Mouse (Mus musculus) intestine, embryonic 14.5 days (tissue): ENCODE data around the gene Lrch3. TPM values are rescaled to one million over a fixed set of nuclear protein-coding genes. Genes with fewer than 3 reads are reported as not detected.
A peak's percentile ranks its signal among the peaks of the same experiment; 100 is the strongest.
"Not testable (repeated sequence)": the region's sequence is repeated elsewhere in the genome, so short reads cannot be mapped to it uniquely, and the experiment has no call there.

Source experiments
- ATAC-seq: fragments of 200-750 bp; cut with Nextera tagmentation; replicated peaks from 2 replicates; pipeline ENCODE4 v1.8.0; 2017; ENCODE audit warnings: low read depth, moderate number of reproducible peaks, moderate TSS enrichment, moderate library complexity; ENCODE audit not compliant: low FRiP score, low TSS enrichment
- DNase-seq: peaks from one replicate; pipeline ENCODE4 v3.0.0-alpha.2; 2018; ENCODE audit warnings: low spot score
- H3K27ac ChIP-seq: fragments of 300-500 bp; sonication (generic); 2 replicates; pipeline ENCODE4 v1.5.1; 2014; ENCODE audit warnings: low read depth, mild to moderate bottlenecking, control low read depth
- H3K27me3 ChIP-seq: fragments of 300-500 bp; sonication (generic); replicated peaks from 2 replicates; pipeline ENCODE4 v1.6.1; 2014; ENCODE audit warnings: low read length, control low read depth; ENCODE audit not compliant: control insufficient read depth, insufficient read depth
- H3K36me3 ChIP-seq: fragments of 300-500 bp; sonication (generic); 2 replicates; pipeline ENCODE4 v1.6.1; 2014; ENCODE audit warnings: low read length, control low read depth; ENCODE audit not compliant: control insufficient read depth, insufficient read depth
- H3K4me1 ChIP-seq: fragments of 300-500 bp; sonication (generic); replicated peaks from 2 replicates; pipeline ENCODE4 v1.6.1; 2014; ENCODE audit warnings: low read length, control low read depth, mixed read lengths; ENCODE audit not compliant: control insufficient read depth, insufficient read depth
- H3K4me2 ChIP-seq: fragments of 300-500 bp; sonication (generic); 2 replicates; pipeline ENCODE4 v1.6.1; 2014; ENCODE audit warnings: low read length
- H3K4me3 ChIP-seq: fragments of 300-500 bp; sonication (generic); 2 replicates; pipeline ENCODE4 v1.5.1; 2014; ENCODE audit warnings: low read depth, low read length, control low read depth, mixed read lengths
- H3K9ac ChIP-seq: fragments of 300-500 bp; sonication (generic); 2 replicates; pipeline ENCODE4 v1.6.1; 2014; ENCODE audit warnings: mild to moderate bottlenecking, low read length
- H3K9me3 ChIP-seq: fragments of 300-500 bp; sonication (generic); 2 replicates; pipeline ENCODE4 v1.6.1; 2016; ENCODE audit warnings: low read length, control low read depth; ENCODE audit not compliant: control insufficient read depth
- WGBS: fragments of 180-500 bp; shearing (Covaris S2); extraction: QIAGEN DNeasy Blood & Tissue Kit; methylation state at CpG from one replicate; pipeline ENCODE4 v1.1.7; 2014; 5-methylcytosine and 5-hydroxymethylcytosine counted together
- polyA plus RNA-seq: library from polyadenylated mRNA; unstranded; fragments of >200 nt; fragmentation: Nextera tagmentation; extraction: Ambion mirVana; gene quantifications from 2 replicates; pipeline ENCODE4 v1.2.1, GENCODE M21; 2014

The Lrch3 gene
- polyA plus RNA-seq, 1 experiment from 2014 or later = 22.1 TPM

DNA sequence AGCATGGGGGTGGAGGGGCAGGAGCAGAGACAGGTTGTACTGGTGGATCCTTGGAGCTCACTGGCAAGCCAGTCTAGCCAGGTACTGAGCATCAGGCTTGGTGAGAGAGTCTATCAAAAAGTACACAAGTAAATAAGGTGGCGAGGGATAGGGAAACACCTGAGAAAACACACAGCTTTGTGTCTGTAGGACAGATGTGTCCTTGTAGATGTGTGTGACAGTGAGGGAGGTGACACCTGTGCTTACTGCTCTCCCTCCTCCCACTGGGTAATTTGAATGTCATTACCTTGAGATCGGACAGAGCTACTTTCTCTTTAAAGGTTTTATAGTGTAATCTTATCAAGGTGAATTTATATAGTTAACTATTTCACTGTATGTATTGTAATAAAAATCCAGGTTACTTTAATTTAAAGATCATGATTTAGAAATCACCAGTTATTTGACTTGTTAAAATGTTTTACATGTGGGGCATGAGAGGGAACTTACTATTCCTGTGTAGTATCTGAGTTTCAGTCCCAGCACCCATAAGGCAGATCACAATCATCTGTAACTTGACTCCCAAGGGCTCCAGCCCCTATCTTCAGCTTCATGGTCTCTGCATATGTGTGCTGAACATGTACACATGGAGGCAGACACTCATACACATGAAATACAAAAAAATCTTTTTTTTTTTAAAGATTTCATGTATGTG is 12.4 kb upstream of the Lrch3 start:
- H3K4me3 ChIP-seq = no peak overlapping the region
- H3K9ac ChIP-seq = no peak overlapping the region
- 81% methylated on average over 2 of the region's 2 CpGs for WGBS
- ATAC-seq = no peak
- H3K4me2 ChIP-seq = no peak overlapping the region
- H3K9me3 ChIP-seq = no peaks in the 10 kb centered on the region
- H3K36me3 ChIP-seq = peaks cover 60% of the 10 kb centered on the region
- no peaks in the 10 kb centered on the region for H3K4me1 ChIP-seq
- DNase-seq = no peak
- no peak overlapping the region for H3K27ac ChIP-seq
- H3K27me3 ChIP-seq = no peaks in the 10 kb centered on the region

- no peaks in the 10 kb centered on the region for H3K9me3 ChIP-seq
- H3K9ac ChIP-seq = no peak overlapping the region
- H3K27me3 ChIP-seq = no peaks in the 10 kb centered on the region
- WGBS = 66% methylated on average over 3 of the region's 3 CpGs
- H3K27ac ChIP-seq = no peak overlapping the region
- peaks cover 64% of the 10 kb centered on the region for H3K36me3 ChIP-seq
- H3K4me2 ChIP-seq = no peak overlapping the region
- no peak for DNase-seq
- ATAC-seq = no peak
- no peaks in the 10 kb centered on the region for H3K4me1 ChIP-seq
- no peak overlapping the region for H3K4me3 ChIP-seq
Measured at GRCm38 (mm10) chr16:32902051-32902428, 11.9 kb upstream of the Lrch3 start.

DNA sequence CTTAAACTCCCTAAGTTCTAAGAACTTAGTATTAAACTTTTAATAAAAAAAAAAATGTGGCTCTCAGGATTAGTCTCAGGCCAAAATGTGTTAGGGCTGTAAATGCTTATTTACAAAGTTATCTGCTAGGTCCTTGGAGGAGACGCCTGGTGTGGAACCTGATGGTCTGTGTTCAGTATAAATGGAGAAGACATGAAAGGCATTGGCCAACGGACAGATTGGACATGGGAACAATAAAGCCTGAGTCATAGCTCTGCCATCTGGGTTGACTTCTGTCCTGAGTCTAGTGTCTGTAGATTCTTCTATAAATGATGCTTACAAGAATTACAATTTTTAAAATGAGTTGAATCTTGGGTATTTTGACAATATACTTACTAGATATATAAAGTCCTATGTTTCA is 7.7 kb upstream of the Lrch3 start:
- Histone ChIP-seq H3K27me3 (no peaks in the 10 kb centered on the region), H3K27ac (no peak overlapping the region), H3K4me2 (no peak overlapping the region), H3K4me3 (no peak overlapping the region), H3K4me1 (no peaks in the 10 kb centered on the region), H3K9ac (no peak overlapping the region), H3K9me3 (no peaks in the 10 kb centered on the region), H3K36me3 (peaks cover 30% of the 10 kb centered on the region)
- DNase-seq = no peak
- ATAC-seq = no peak
- 83% methylated on average over 2 of the region's 2 CpGs for WGBS

GRCm38 (mm10) chr16:32906727-32907126 is 7.2 kb upstream of the Lrch3 start:
- H3K9ac ChIP-seq = no peak overlapping the region
- H3K4me2 ChIP-seq = no peak overlapping the region
- 62% methylated on average over 8 of the region's 8 CpGs for WGBS
- no peaks in the 10 kb centered on the region for H3K9me3 ChIP-seq
- peaks cover 25% of the 10 kb centered on the region for H3K36me3 ChIP-seq
- no peaks in the 10 kb centered on the region for H3K4me1 ChIP-seq
- H3K4me3 ChIP-seq = no peak overlapping the region
- no peak overlapping the region for H3K27ac ChIP-seq
- no peaks in the 10 kb centered on the region for H3K27me3 ChIP-seq
- ATAC-seq = no peak
- no peak for DNase-seq

DNA sequence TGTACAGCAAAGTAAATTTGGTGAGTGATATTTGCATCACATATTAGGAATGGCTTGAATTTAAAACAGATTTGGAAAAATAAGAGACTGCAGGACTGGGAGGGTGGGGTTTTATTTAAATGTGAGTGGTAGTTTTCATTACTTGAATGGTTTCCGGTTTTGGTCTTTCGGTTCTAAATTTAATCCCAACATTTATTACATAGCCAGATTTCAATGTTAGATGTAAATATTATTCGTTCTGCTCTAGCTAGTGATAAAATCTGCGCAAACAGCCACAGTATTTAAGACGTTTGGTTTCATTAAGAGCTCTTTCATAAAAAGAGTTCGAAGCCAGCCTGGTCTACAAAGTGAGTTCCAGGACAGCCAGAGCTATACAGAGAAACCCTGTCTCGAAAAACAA is 688 bp upstream of the Lrch3 start:
- Histone ChIP-seq H3K9me3 (no peaks in the 10 kb centered on the region), H3K4me2 (peak overlapping the region; percentile 59), H3K4me3 (peak overlapping the region; percentile 94), H3K36me3 (no peaks in the 10 kb centered on the region), H3K4me1 (peaks cover 7% of the 10 kb centered on the region), H3K27me3 (no peaks in the 10 kb centered on the region), H3K9ac (peak overlapping the region; percentile 93), H3K27ac (no peak overlapping the region)
- DNase-seq (no peak), ATAC-seq (no peak)
- WGBS = 58% methylated on average over 7 of the region's 7 CpGs

- Histone ChIP-seq H3K4me2 (peak overlapping the region; percentile 74), H3K27me3 (no peaks in the 10 kb centered on the region), H3K4me1 (peaks cover 7% of the 10 kb centered on the region), H3K9ac (peak overlapping the region; percentile 93), H3K4me3 (peak overlapping the region; percentile 94), H3K9me3 (no peaks in the 10 kb centered on the region), H3K36me3 (no peaks in the 10 kb centered on the region), H3K27ac (no peak overlapping the region)
- 66% methylated on average over 9 of the region's 9 CpGs for WGBS
- ATAC-seq (no peak), DNase-seq (no peak)
Measured at GRCm38 (mm10) chr16:32915292-32916068, 1.6 kb downstream of the Lrch3 start.

DNA sequence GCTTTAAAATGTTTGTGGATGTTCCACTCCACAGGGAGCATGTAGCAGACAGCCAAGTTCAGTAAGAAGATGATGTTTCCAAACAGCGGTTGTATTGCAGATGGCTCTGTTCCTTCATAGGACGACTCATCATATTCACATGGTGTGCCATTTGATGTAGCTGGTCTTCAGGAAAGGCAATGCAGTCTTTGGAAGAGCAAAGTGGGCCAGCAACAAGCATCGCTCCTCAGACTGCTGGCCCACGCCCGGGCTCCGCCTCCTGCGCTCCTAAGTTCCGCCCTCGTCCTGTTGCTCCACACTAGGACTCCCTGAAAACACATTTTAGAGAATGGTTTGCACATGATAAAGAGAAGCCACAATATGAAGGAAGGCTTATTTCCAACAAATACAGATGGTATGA is 12.7 kb downstream of the Lrch3 start:
- H3K9ac ChIP-seq, DNase-seq, H3K27me3 ChIP-seq, ATAC-seq, H3K9me3 ChIP-seq, H3K36me3 ChIP-seq, H3K4me1 ChIP-seq, H3K4me2 ChIP-seq, H3K27ac ChIP-seq, H3K4me3 ChIP-seq: not testable (repeated sequence)
- WGBS = 87% methylated on average over 9 of the region's 9 CpGs

- H3K9ac ChIP-seq = no peak overlapping the region
- no peaks in the 10 kb centered on the region for H3K9me3 ChIP-seq
- no peaks in the 10 kb centered on the region for H3K4me1 ChIP-seq
- 91% methylated on average over 8 of the region's 8 CpGs for WGBS
- ATAC-seq (no peak), DNase-seq (no peak)
- H3K4me3 ChIP-seq = no peak overlapping the region
- peaks cover 4% of the 10 kb centered on the region for H3K36me3 ChIP-seq
- no peak overlapping the region for H3K27ac ChIP-seq
- H3K4me2 ChIP-seq = no peak overlapping the region
- H3K27me3 ChIP-seq = no peaks in the 10 kb centered on the region
Measured at GRCm38 (mm10) chr16:32927044-32927443, 13.1 kb downstream of the Lrch3 start.

DNA sequence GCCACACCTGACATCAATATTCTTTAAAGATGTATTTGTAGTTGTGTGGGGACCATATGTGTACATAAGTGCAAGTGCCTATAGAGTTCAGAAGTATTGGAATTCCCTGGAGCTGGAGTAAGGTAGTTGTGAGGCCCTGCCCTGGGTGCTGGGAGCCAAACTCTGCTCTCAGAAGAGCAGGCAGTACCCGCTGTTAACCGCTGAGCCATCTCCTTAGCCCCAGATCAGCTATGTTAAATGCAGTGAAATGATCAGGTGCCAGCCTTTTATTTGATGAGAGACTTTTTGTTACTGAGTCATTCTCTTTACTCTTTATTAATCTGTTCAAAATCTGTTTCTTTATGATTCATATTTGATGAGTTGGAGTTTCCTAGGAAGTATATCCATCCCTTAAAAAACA is 16.0 kb downstream of the Lrch3 start:
- no peaks in the 10 kb centered on the region for H3K9me3 ChIP-seq
- H3K9ac ChIP-seq = no peak overlapping the region
- no peak overlapping the region for H3K27ac ChIP-seq
- H3K36me3 ChIP-seq = no peaks in the 10 kb centered on the region
- H3K27me3 ChIP-seq = no peaks in the 10 kb centered on the region
- ATAC-seq = no peak
- no peak overlapping the region for H3K4me2 ChIP-seq
- no peak overlapping the region for H3K4me3 ChIP-seq
- 47% methylated on average over 2 of the region's 2 CpGs for WGBS
- no peak for DNase-seq
- H3K4me1 ChIP-seq = no peaks in the 10 kb centered on the region
